Mouse (Mus musculus): ENCODE data around the gene Gm281. TPM values are rescaled to one million over a fixed set of nuclear protein-coding genes. Genes with fewer than 3 reads are reported as not detected.
"Not testable (repeated sequence)": the region's sequence is repeated elsewhere in the genome, so short reads cannot be mapped to it uniquely, and the experiment has no call there.

Gm281 gene
- not detected for total RNA-seq (2021)
- long read RNA-seq, experiment 1, result 0 reads
- long read RNA-seq, experiment 2, result 0 reads

GRCm38 (mm10) chr14:13914387-13915082 lies at the start of gene Gm281:
Gene Gm281 (minus strand): TSS chr14:13914478.
- DNase-seq (ENCODE audit: low spot score in 2 of 2), result no peak

- no peak for DNase-seq (ENCODE audit: low spot score in 2 of 2)
Observed at GRCm38 (mm10) chr14:13963527-13963926, 49.2 kb upstream of the Gm281 start.

- no peak for DNase-seq (ENCODE audit: low spot score in 2 of 2)
Observed at GRCm38 (mm10) chr14:13962476-13962875, 48.2 kb upstream of the Gm281 start.

- DNase-seq (ENCODE audit: low spot score in 2 of 2), result peak in 1 of 2 experiments; percentile 33
Observed at GRCm38 (mm10) chr14:13961401-13962112, 47.3 kb upstream of the Gm281 start, which contains the start of the genes Atxn7 and Thoc7. Gene Atxn7 (plus strand): TSS chr14:13961440. Gene Thoc7 (minus strand): TSS chr14:13961852.

- DNase-seq (ENCODE audit: low spot score in 2 of 2), result peak; percentile 52 to 69
Observed at GRCm38 (mm10) chr14:13960482-13961325, 46.4 kb upstream of the Gm281 start.

- peak; percentile 9 to 18 for DNase-seq (ENCODE audit: low spot score in 2 of 2)
Observed at GRCm38 (mm10) chr14:13960079-13960478, 45.8 kb upstream of the Gm281 start.

GRCm38 (mm10) chr14:13952151-13952550 lies 37.9 kb upstream of the Gm281 start:
- not testable (repeated sequence) for DNase-seq (ENCODE audit: low spot score in 2 of 2)

GRCm38 (mm10) chr14:13950401-13950800 lies 36.1 kb upstream of the Gm281 start:
- DNase-seq (ENCODE audit: low spot score in 2 of 2), result no peak

- DNase-seq (ENCODE audit: low spot score in 2 of 2), result no peak
Observed at GRCm38 (mm10) chr14:13948345-13948744, 34.1 kb upstream of the Gm281 start.

GRCm38 (mm10) chr14:13944686-13945085 lies 30.4 kb upstream of the Gm281 start:
- DNase-seq (ENCODE audit: low spot score in 2 of 2), result no peak

GRCm38 (mm10) chr14:13934052-13934371 lies 19.7 kb upstream of the Gm281 start:
- no peak for DNase-seq (ENCODE audit: low spot score in 2 of 2)

GRCm38 (mm10) chr14:13933290-13934051 lies 19.2 kb upstream of the Gm281 start:
- no peak for DNase-seq (ENCODE audit: low spot score in 2 of 2)

- peak; percentile 42 to 79 for DNase-seq (ENCODE audit: low spot score in 2 of 2)
Observed at GRCm38 (mm10) chr14:13917630-13918029, 3.4 kb upstream of the Gm281 start.

- no peak for DNase-seq (ENCODE audit: low spot score in 2 of 2)
Observed at GRCm38 (mm10) chr14:13917208-13917607, 2.9 kb upstream of the Gm281 start.

GRCm38 (mm10) chr14:13915207-13915606 lies 929 bp upstream of the Gm281 start:
- DNase-seq (ENCODE audit: low spot score in 2 of 2), result no peak

GRCm38 (mm10) chr14:13910148-13910547 lies 4.1 kb downstream of the Gm281 start:
- no peak for DNase-seq (ENCODE audit: low spot score in 2 of 2)

- no peak for DNase-seq (ENCODE audit: low spot score in 2 of 2)
Observed at GRCm38 (mm10) chr14:13907145-13907544, 7.1 kb downstream of the Gm281 start.

- no peak for DNase-seq (ENCODE audit: low spot score in 2 of 2)
Observed at GRCm38 (mm10) chr14:13906461-13906860, 7.8 kb downstream of the Gm281 start.

- DNase-seq (ENCODE audit: low spot score in 2 of 2), result peak; percentile 44 to 71
Observed at GRCm38 (mm10) chr14:13901611-13902067, 12.6 kb downstream of the Gm281 start.

- no peak for DNase-seq (ENCODE audit: low spot score in 2 of 2)
Observed at GRCm38 (mm10) chr14:13895198-13895597, 19.1 kb downstream of the Gm281 start.

GRCm38 (mm10) chr14:13893748-13894147 lies 20.5 kb downstream of the Gm281 start:
- DNase-seq (ENCODE audit: low spot score in 2 of 2), result no peak

All from layer of hippocampus, postnatal 14 days (tissue).